Mouse (Mus musculus): Measurements from ENCODE around the gene Mrpl47.
"Not testable (repeated sequence)": the region's sequence is repeated elsewhere in the genome, so short reads cannot be mapped to it uniquely, and the experiment has no call there.

Mrpl47 gene

GRCm38 (mm10) chr3:32708368-32709231, 28.8 kb downstream of the Mrpl47 start:
- DNase-seq (ENCODE audit: extremely low read depth, low read depth, low spot score): peak; percentile 94

GRCm38 (mm10) chr3:32708052-32708367, 29.4 kb downstream of the Mrpl47 start:
- no peak for DNase-seq (ENCODE audit: extremely low read depth, low read depth, low spot score)

GRCm38 (mm10) chr3:32705647-32706348, 31.6 kb downstream of the Mrpl47 start, which contains the start of gene Actl6a:
Gene Actl6a (plus strand): TSS chr3:32706298.
- not testable (repeated sequence) for DNase-seq (ENCODE audit: extremely low read depth, low read depth, low spot score)

- DNase-seq (ENCODE audit: extremely low read depth, low read depth, low spot score): not testable (repeated sequence)
Measured at GRCm38 (mm10) chr3:32704632-32705031, 32.8 kb downstream of the Mrpl47 start.

GRCm38 (mm10) chr3:32704021-32704420, 33.4 kb downstream of the Mrpl47 start:
- DNase-seq (ENCODE audit: extremely low read depth, low read depth, low spot score): not testable (repeated sequence)

- DNase-seq (ENCODE audit: extremely low read depth, low read depth, low spot score): no peak
Measured at GRCm38 (mm10) chr3:32698228-32698863, 39.1 kb downstream of the Mrpl47 start.

GRCm38 (mm10) chr3:32695583-32695980, 41.8 kb downstream of the Mrpl47 start:
- DNase-seq (ENCODE audit: extremely low read depth, low read depth, low spot score): no peak

- DNase-seq (ENCODE audit: extremely low read depth, low read depth, low spot score): no peak
Measured at GRCm38 (mm10) chr3:32694737-32695582, 42.4 kb downstream of the Mrpl47 start.

GRCm38 (mm10) chr3:32694211-32694610, 43.2 kb downstream of the Mrpl47 start:
- DNase-seq (ENCODE audit: extremely low read depth, low read depth, low spot score): no peak

GRCm38 (mm10) chr3:32691841-32692240, 45.6 kb downstream of the Mrpl47 start:
- no peak for DNase-seq (ENCODE audit: extremely low read depth, low read depth, low spot score)

GRCm38 (mm10) chr3:32690901-32691300, 46.5 kb downstream of the Mrpl47 start:
- DNase-seq (ENCODE audit: extremely low read depth, low read depth, low spot score): no peak

- no peak for DNase-seq (ENCODE audit: extremely low read depth, low read depth, low spot score)
Measured at GRCm38 (mm10) chr3:32690008-32690407, 47.4 kb downstream of the Mrpl47 start.

GRCm38 (mm10) chr3:32689567-32689999, 47.8 kb downstream of the Mrpl47 start:
- DNase-seq (ENCODE audit: extremely low read depth, low read depth, low spot score): no peak

GRCm38 (mm10) chr3:32687156-32687555, 50.2 kb downstream of the Mrpl47 start:
- DNase-seq (ENCODE audit: extremely low read depth, low read depth, low spot score): no peak

- DNase-seq (ENCODE audit: extremely low read depth, low read depth, low spot score): no peak
Measured at GRCm38 (mm10) chr3:32686537-32686936, 50.9 kb downstream of the Mrpl47 start.

- DNase-seq (ENCODE audit: extremely low read depth, low read depth, low spot score): no peak
Measured at GRCm38 (mm10) chr3:32684631-32685030, 52.8 kb downstream of the Mrpl47 start.

GRCm38 (mm10) chr3:32682910-32683531, 54.4 kb downstream of the Mrpl47 start:
- no peak for DNase-seq (ENCODE audit: extremely low read depth, low read depth, low spot score)

GRCm38 (mm10) chr3:32676393-32676792, 61.0 kb downstream of the Mrpl47 start:
- no peak for DNase-seq (ENCODE audit: extremely low read depth, low read depth, low spot score)

Data from fat pad, adult 2 months (tissue).